Mouse (Mus musculus): ENCODE data around the gene Sulf2. TPM values are rescaled to one million over a fixed set of nuclear protein-coding genes. Genes with fewer than 3 reads are reported as not detected.

The Sulf2 gene
- polyA plus RNA-seq, 1 experiment: 20.0 TPM

GRCm38 (mm10) chr2:166164601-166165000 is 9.1 kb upstream of the Sulf2 start:
- WGBS: 63% methylated on average over 1 of the region's 1 CpGs
- no peak overlapping the region for H3K4me3 ChIP-seq (ENCODE audit: extremely low read depth, insufficient read depth, insufficient read length)
- no peaks in the 10 kb centered on the region for H3K36me3 ChIP-seq (ENCODE audit: control insufficient read depth, insufficient read depth, low read length)
- no peaks in the 10 kb centered on the region for H3K27me3 ChIP-seq (ENCODE audit: control insufficient read depth, insufficient read depth, low read length)
- TF ChIP-seq CTCF (IDR thresholded peaks at IDR 0.05; ENCODE audit: extremely low read depth, insufficient read depth, insufficient read length, insufficient replicate concordance): no peak
- TF ChIP-seq POLR2A (IDR thresholded peaks at IDR 0.05; ENCODE audit: low read depth, low read length): no peak
- H3K27ac ChIP-seq (ENCODE audit: insufficient read depth, low read length): no peak overlapping the region
- no peak for DNase-seq (ENCODE audit: low read depth in 1 of 2, low spot score in 2 of 2)
- no peaks in the 10 kb centered on the region for H3K4me1 ChIP-seq (ENCODE audit: control insufficient read depth, insufficient read depth, insufficient read length)

DNA sequence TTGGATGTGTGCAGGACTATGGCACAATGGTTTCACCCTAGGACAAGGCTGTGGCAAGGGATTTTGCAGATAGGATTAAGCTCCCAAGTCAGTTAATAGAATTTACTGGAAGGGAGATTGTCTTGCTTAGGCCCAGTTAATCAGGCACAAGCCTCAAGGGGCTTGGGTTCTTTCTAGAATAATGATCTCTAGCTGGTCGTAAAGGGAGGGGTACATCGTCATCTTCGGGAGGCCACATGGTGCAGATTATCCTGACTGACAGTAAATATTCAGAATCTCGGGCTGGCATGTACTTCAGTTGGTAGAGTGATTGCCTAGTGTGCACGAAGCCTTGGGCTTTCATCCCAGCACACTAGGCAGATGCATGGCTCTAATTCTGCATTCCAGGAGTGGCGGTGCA is 8.5 kb upstream of the Sulf2 start:
- Histone ChIP-seq H3K4me1 (ENCODE audit: control insufficient read depth, insufficient read depth, insufficient read length) (no peaks in the 10 kb centered on the region), H3K36me3 (ENCODE audit: control insufficient read depth, insufficient read depth, low read length) (no peaks in the 10 kb centered on the region), H3K27ac (ENCODE audit: insufficient read depth, low read length) (no peak overlapping the region), H3K4me3 (ENCODE audit: extremely low read depth, insufficient read depth, insufficient read length) (no peak overlapping the region), H3K27me3 (ENCODE audit: control insufficient read depth, insufficient read depth, low read length) (no peaks in the 10 kb centered on the region)
- TF ChIP-seq CTCF (IDR thresholded peaks at IDR 0.05; ENCODE audit: extremely low read depth, insufficient read depth, insufficient read length, insufficient replicate concordance) (no peak), POLR2A (IDR thresholded peaks at IDR 0.05; ENCODE audit: low read depth, low read length) (no peak)
- WGBS: 87% methylated on average over 6 of the region's 6 CpGs
- no peak for DNase-seq (ENCODE audit: low read depth in 1 of 2, low spot score in 2 of 2)

DNA sequence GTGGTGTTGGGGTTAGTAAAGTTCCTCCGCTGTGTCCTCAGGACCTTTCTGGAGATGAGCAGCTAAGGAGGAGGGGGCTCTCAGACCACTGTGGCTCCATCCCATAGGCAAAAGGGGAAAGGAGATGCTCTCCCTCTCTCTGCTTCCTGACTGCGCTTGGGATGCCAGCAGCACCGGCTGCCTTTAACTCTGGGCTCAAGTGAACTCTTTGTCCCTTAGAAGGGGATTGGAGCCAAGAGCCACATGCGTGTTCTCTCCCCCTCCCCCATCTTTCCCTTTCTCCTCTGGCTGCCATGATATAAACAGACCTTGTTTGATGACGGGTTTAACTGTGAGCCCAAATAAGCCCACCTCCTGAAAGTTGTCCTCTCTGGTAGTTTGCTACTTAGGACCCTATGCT is 7.8 kb upstream of the Sulf2 start:
- no peak for TF ChIP-seq CTCF (IDR thresholded peaks at IDR 0.05; ENCODE audit: extremely low read depth, insufficient read depth, insufficient read length, insufficient replicate concordance)
- no peak for TF ChIP-seq POLR2A (IDR thresholded peaks at IDR 0.05; ENCODE audit: low read depth, low read length)
- Histone ChIP-seq H3K36me3 (ENCODE audit: control insufficient read depth, insufficient read depth, low read length) (no peaks in the 10 kb centered on the region), H3K4me3 (ENCODE audit: extremely low read depth, insufficient read depth, insufficient read length) (no peak overlapping the region), H3K27me3 (ENCODE audit: control insufficient read depth, insufficient read depth, low read length) (no peaks in the 10 kb centered on the region), H3K27ac (ENCODE audit: insufficient read depth, low read length) (no peak overlapping the region), H3K4me1 (ENCODE audit: control insufficient read depth, insufficient read depth, insufficient read length) (no peaks in the 10 kb centered on the region)
- 96% methylated on average over 5 of the region's 5 CpGs for WGBS
- no peak for DNase-seq (ENCODE audit: low read depth in 1 of 2, low spot score in 2 of 2)

GRCm38 (mm10) chr2:166162160-166162559 is 6.7 kb upstream of the Sulf2 start:
- Histone ChIP-seq H3K4me1 (ENCODE audit: control insufficient read depth, insufficient read depth, insufficient read length) (no peaks in the 10 kb centered on the region), H3K27me3 (ENCODE audit: control insufficient read depth, insufficient read depth, low read length) (no peaks in the 10 kb centered on the region), H3K36me3 (ENCODE audit: control insufficient read depth, insufficient read depth, low read length) (no peaks in the 10 kb centered on the region), H3K27ac (ENCODE audit: insufficient read depth, low read length) (no peak overlapping the region), H3K4me3 (ENCODE audit: extremely low read depth, insufficient read depth, insufficient read length) (no peak overlapping the region)
- no peak for DNase-seq (ENCODE audit: low read depth in 1 of 2, low spot score in 2 of 2)
- TF ChIP-seq CTCF (IDR thresholded peaks at IDR 0.05; ENCODE audit: extremely low read depth, insufficient read depth, insufficient read length, insufficient replicate concordance) (no peak), POLR2A (IDR thresholded peaks at IDR 0.05; ENCODE audit: low read depth, low read length) (no peak)
- 82% methylated on average over 5 of the region's 5 CpGs for WGBS

DNA sequence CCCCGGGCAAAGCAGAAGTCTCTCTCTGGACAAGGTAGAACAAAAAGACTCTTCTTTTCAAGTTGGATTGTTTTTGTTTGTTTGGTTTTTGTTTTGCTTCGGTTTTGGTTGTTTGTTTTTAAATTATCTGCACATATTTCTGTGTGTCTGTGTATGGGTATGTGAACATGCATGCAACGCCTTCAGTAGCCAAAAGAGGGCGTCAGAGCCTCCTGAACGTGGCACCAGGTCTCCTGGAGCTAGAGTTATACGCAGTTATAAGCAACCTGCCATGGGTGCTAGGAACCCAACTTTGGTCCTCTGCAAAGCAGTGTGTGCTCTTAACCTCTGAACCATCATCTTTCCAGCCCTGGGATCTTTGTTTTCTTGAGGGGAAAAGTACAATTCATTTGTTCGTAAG is 3.8 kb upstream of the Sulf2 start:
- H3K4me1 ChIP-seq (ENCODE audit: control insufficient read depth, insufficient read depth, insufficient read length): peaks cover 4% of the 10 kb centered on the region; the same call in 1 of the 2 replicates
- H3K27me3 ChIP-seq (ENCODE audit: control insufficient read depth, insufficient read depth, low read length): peaks cover 12% of the 10 kb centered on the region; the same call in 1 of the 2 replicates
- no peak for DNase-seq (ENCODE audit: low read depth in 1 of 2, low spot score in 2 of 2)
- WGBS: 85% methylated on average over 7 of the region's 7 CpGs
- TF ChIP-seq POLR2A (IDR thresholded peaks at IDR 0.05; ENCODE audit: low read depth, low read length): no peak
- TF ChIP-seq CTCF (IDR thresholded peaks at IDR 0.05; ENCODE audit: extremely low read depth, insufficient read depth, insufficient read length, insufficient replicate concordance): no peak
- no peaks in the 10 kb centered on the region for H3K36me3 ChIP-seq (ENCODE audit: control insufficient read depth, insufficient read depth, low read length)
- no peak overlapping the region for H3K27ac ChIP-seq (ENCODE audit: insufficient read depth, low read length)
- H3K4me3 ChIP-seq (ENCODE audit: extremely low read depth, insufficient read depth, insufficient read length): no peak overlapping the region

- H3K27ac ChIP-seq (ENCODE audit: insufficient read depth, low read length): no peak overlapping the region
- TF ChIP-seq POLR2A (IDR thresholded peaks at IDR 0.05; ENCODE audit: low read depth, low read length) (no peak), CTCF (IDR thresholded peaks at IDR 0.05; ENCODE audit: extremely low read depth, insufficient read depth, insufficient read length, insufficient replicate concordance) (no peak)
- peaks cover 15% of the 10 kb centered on the region for H3K27me3 ChIP-seq (ENCODE audit: control insufficient read depth, insufficient read depth, low read length)
- H3K4me1 ChIP-seq (ENCODE audit: control insufficient read depth, insufficient read depth, insufficient read length): peaks cover 5% of the 10 kb centered on the region; the same call in 1 of the 2 replicates
- no peak for DNase-seq (ENCODE audit: low read depth in 1 of 2, low spot score in 2 of 2)
- no peaks in the 10 kb centered on the region for H3K36me3 ChIP-seq (ENCODE audit: control insufficient read depth, insufficient read depth, low read length)
- 91% methylated on average over 12 of the region's 12 CpGs for WGBS
- no peak overlapping the region for H3K4me3 ChIP-seq (ENCODE audit: extremely low read depth, insufficient read depth, insufficient read length)
Measured at GRCm38 (mm10) chr2:166157767-166158561, 2.5 kb upstream of the Sulf2 start.

DNA sequence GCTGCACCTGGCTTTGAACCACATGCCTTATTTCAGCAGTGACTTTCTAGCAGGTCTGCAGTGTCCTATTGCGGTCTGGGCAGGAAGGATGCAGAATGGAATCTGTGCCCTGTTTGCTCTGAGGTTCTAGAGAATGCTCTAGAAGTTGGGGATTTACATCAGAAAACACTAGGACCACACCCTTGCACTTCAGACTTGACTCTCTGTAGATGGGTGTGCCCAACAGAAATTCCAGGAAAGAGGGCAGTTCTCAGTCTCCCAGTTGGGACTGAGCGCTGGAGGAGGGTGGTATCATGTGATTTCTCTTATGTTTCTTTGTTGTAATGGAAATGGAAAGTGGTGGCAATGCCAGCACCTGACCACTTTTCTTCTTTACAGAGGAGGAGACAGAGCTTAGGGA is 1.7 kb upstream of the Sulf2 start:
- Histone ChIP-seq H3K4me1 (ENCODE audit: control insufficient read depth, insufficient read depth, insufficient read length) (peaks cover 5% of the 10 kb centered on the region; the same call in 1 of the 2 replicates), H3K36me3 (ENCODE audit: control insufficient read depth, insufficient read depth, low read length) (no peaks in the 10 kb centered on the region), H3K27me3 (ENCODE audit: control insufficient read depth, insufficient read depth, low read length) (peaks cover 18% of the 10 kb centered on the region), H3K4me3 (ENCODE audit: extremely low read depth, insufficient read depth, insufficient read length) (no peak overlapping the region), H3K27ac (ENCODE audit: insufficient read depth, low read length) (no peak overlapping the region)
- no peak for DNase-seq (ENCODE audit: low read depth in 1 of 2, low spot score in 2 of 2)
- WGBS: 76% methylated on average over 2 of the region's 2 CpGs
- no peak for TF ChIP-seq CTCF (IDR thresholded peaks at IDR 0.05; ENCODE audit: extremely low read depth, insufficient read depth, insufficient read length, insufficient replicate concordance)
- no peak for TF ChIP-seq POLR2A (IDR thresholded peaks at IDR 0.05; ENCODE audit: low read depth, low read length)

Measured in spleen, adult 2 months (tissue).